Comparison of ENCODE assay signal across 24 mouse cellular contexts in genomic region chr3:109942960-109943359, GRCm38 (mm10).
"Had no signal": no experiment of that assay in that cellular context is flagged by ENCODE, and none has a peak within 500 bp of the region (broad histone marks: within the 10 kb centered on the region; RNA-seq: fewer than 3 reads in every experiment).

No protein-coding gene starts in this region.

- H3K36me3 ChIP-seq: heart, embryonic 10.5 days; heart, embryonic 12.5 days; hindbrain, embryonic 10.5 days; hindbrain, embryonic 13.5 days; hindbrain, embryonic 15.5 days; limb, embryonic 10.5 days; limb, embryonic 12.5 days; liver, embryonic 13.5 days; liver, embryonic 15.5 days had no signal

- H3K4me3 ChIP-seq: heart, embryonic 10.5 days; heart, embryonic 12.5 days; hindbrain, embryonic 10.5 days; hindbrain, embryonic 13.5 days; hindbrain, embryonic 15.5 days; layer of hippocampus, adult 2 months; left cerebral cortex, adult 2 months; limb, embryonic 10.5 days; limb, embryonic 12.5 days; liver, embryonic 13.5 days; liver, embryonic 15.5 days had no signal

- ATAC-seq: hindbrain, postnatal 0 days; intestine, embryonic 16.5 days had no signal

- H3K9ac ChIP-seq: heart, embryonic 12.5 days; hindbrain, embryonic 13.5 days; hindbrain, embryonic 15.5 days; limb, embryonic 12.5 days; liver, embryonic 13.5 days; liver, embryonic 15.5 days had no signal

- H3K4me2 ChIP-seq: heart, embryonic 12.5 days; hindbrain, embryonic 13.5 days; hindbrain, embryonic 15.5 days; limb, embryonic 12.5 days; liver, embryonic 11.5 days; liver, embryonic 13.5 days; liver, embryonic 15.5 days had no signal

- H3K27me3 ChIP-seq: heart, embryonic 12.5 days; hindbrain, embryonic 13.5 days; hindbrain, embryonic 15.5 days; limb, embryonic 12.5 days; liver, embryonic 13.5 days; liver, embryonic 15.5 days had no signal

- H3K4me1 ChIP-seq: heart, embryonic 10.5 days; heart, embryonic 12.5 days; hindbrain, embryonic 10.5 days; hindbrain, embryonic 13.5 days; hindbrain, embryonic 15.5 days; liver, embryonic 13.5 days; liver, embryonic 15.5 days had no signal

- DNase-seq: gastrocnemius, postnatal 14 days; gastrocnemius, postnatal 36 days; heart, adult 18-20 months; heart, postnatal 10 days; heart, postnatal 4 days; kidney, adult 11 months; kidney, postnatal 10 days; kidney, postnatal 25 days; kidney, postnatal 4 days; liver; liver, embryonic 13.5 days had no signal

- H3K9me3 ChIP-seq: heart, embryonic 10.5 days; heart, embryonic 12.5 days; hindbrain, embryonic 10.5 days; hindbrain, embryonic 13.5 days; hindbrain, embryonic 15.5 days; limb, embryonic 10.5 days; limb, embryonic 12.5 days; liver, embryonic 13.5 days; liver, embryonic 15.5 days had no signal

- H3K27ac ChIP-seq: heart, embryonic 10.5 days; hindbrain, embryonic 10.5 days; hindbrain, embryonic 13.5 days; hindbrain, embryonic 15.5 days; hindbrain, postnatal 0 days; layer of hippocampus, adult 2 months; left cerebral cortex, adult 2 months; limb, embryonic 10.5 days; limb, embryonic 12.5 days; liver, embryonic 13.5 days; liver, embryonic 15.5 days had no signal
